Mouse (Mus musculus) bone marrow, adult 2 months (tissue): Measurements from ENCODE around the gene Mief1.

Experiments used
- CTCF ChIP-seq: fragments of 200-500 bp; IDR thresholded peaks from 2 replicates; pipeline ENCODE4 v1.5.1; 2011; ENCODE audit warnings: low read length, control low read depth; ENCODE audit not compliant: control insufficient read depth, insufficient read depth
- POLR2A ChIP-seq: fragments of 200-500 bp; IDR thresholded peaks from 2 replicates; pipeline ENCODE4 v1.6.1; 2011; ENCODE audit warnings: low read depth, mild to moderate bottlenecking, control low read depth, low read length, borderline replicate concordance; ENCODE audit not compliant: control insufficient read depth

GRCm38 (mm10) chr15:80288036-80288435 is 54.2 kb downstream of the Mief1 start:
- TF ChIP-seq POLR2A (no peak), CTCF (no peak)
